Mouse (Mus musculus) bone marrow macrophage, adult 2 months (primary cell): ENCODE measurements around the gene Pus10.

ENCODE experiments used
- CTCF ChIP-seq: IDR thresholded peaks from 2 replicates; pipeline ENCODE4 v1.5.1; 2012; ENCODE audit warnings: low read depth, mild to moderate bottlenecking, low read length, moderate library complexity
- POLR2A ChIP-seq: IDR thresholded peaks from 2 replicates; pipeline ENCODE4 v1.6.1; 2012; ENCODE audit warnings: mild to moderate bottlenecking, low read depth, low read length, borderline replicate concordance

DNA sequence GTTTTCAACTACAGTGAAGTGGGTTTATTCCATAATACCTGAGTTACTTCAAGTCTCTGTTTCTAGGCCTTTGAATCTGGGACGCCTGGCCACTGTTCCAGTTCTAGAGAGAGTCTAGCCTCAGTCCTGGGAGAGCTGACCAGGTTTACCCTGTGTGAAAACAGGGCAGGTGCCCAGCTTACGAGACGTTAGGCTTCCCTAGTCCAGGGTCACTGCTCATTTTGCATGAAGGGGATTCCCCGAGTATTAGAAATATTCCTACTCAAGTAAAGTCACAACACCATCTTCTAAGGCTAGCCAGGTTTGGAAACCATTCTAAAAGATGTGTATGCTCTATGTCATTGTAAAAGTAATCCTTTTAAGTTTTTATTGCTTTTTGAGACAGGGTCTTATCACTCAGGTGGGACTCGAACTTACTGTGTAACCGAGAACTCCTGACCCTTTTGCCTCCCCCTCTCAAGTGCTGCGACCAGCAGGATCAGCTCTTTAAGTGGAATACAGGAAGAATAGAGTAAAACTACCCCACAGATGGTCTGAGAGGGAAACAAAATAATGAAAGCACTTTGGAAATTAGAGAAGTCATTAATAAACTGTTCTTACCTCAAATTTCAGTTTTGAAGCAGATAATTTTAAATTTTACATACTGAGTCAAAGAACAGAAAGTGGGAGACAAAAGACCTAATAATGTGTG, 39.3 kb downstream of the Pus10 start:
- TF ChIP-seq POLR2A (no peak), CTCF (no peak)
